Mouse (Mus musculus): ENCODE data around the gene Zfp108. TPM values are rescaled to one million over a fixed set of nuclear protein-coding genes. Genes with fewer than 3 reads are reported as not detected.
A peak's percentile ranks its signal among the peaks of the same experiment; 100 is the strongest.

The Zfp108 gene
- polyA plus RNA-seq (2014; fragmentation: Nextera tagmentation; extraction: Ambion mirVana), result 7.1 TPM in 2 replicates

- peak within 1 kb of the TSS; percentile 53 for H3K4me3 ChIP-seq (replicated peaks; ENCODE audit: low read length)
- H3K9ac ChIP-seq, result peak within 1 kb of the TSS; percentile 68
- peak; percentile 94 for DNase-seq (ENCODE audit: low spot score)
- ATAC-seq (ENCODE audit: low FRiP score), result peak; percentile 92
- no peaks in the 10 kb centered on the region for H3K9me3 ChIP-seq (ENCODE audit: control insufficient read depth, low read length)
- H3K4me1 ChIP-seq (replicated peaks; ENCODE audit: control insufficient read depth, insufficient read depth, low read length), result peaks cover 7% of the 10 kb centered on the region; the same call in 1 of the 2 replicates
- H3K36me3 ChIP-seq (replicated peaks; ENCODE audit: control insufficient read depth, insufficient read depth), result peaks cover 3% of the 10 kb centered on the region; the same call in 1 of the 2 replicates
- H3K27ac ChIP-seq, result 0 out of 2 replicates have a peak within 1 kb of the TSS, but pooled peaks have one; percentile 43
- 20% methylated on average over 21 of the region's 21 CpGs for WGBS
- H3K27me3 ChIP-seq (ENCODE audit: control insufficient read depth, insufficient read depth, low read length), result no peaks in the 10 kb centered on the region
- peak within 1 kb of the TSS; percentile 75 for H3K4me2 ChIP-seq (replicated peaks)
Measured at GRCm38 (mm10) chr7:24254633-24255474, at the start of gene Zfp108. Gene Zfp108 (plus strand): TSS chr7:24254794.

GRCm38 (mm10) chr7:24207488-24208261 is 46.9 kb upstream of the Zfp108 start:
- Histone ChIP-seq H3K4me1 (replicated peaks; ENCODE audit: control insufficient read depth, insufficient read depth, low read length) (0 out of 2 replicates have a peak, but pooled peaks cover 3% of the 10 kb centered on the region), H3K27me3 (ENCODE audit: control insufficient read depth, insufficient read depth, low read length) (no peaks in the 10 kb centered on the region), H3K27ac (no peak overlapping the region), H3K4me3 (replicated peaks; ENCODE audit: low read length) (peak overlapping the region; percentile 57), H3K9me3 (ENCODE audit: control insufficient read depth, low read length) (no peaks in the 10 kb centered on the region), H3K36me3 (replicated peaks; ENCODE audit: control insufficient read depth, insufficient read depth) (peaks cover 25% of the 10 kb centered on the region), H3K9ac (peak overlapping the region; percentile 79), H3K4me2 (replicated peaks) (peak overlapping the region; percentile 65)
- ATAC-seq (ENCODE audit: low FRiP score), result peak; percentile 90
- WGBS, result 13% methylated on average over 24 of the region's 24 CpGs
- DNase-seq (ENCODE audit: low spot score), result peak; percentile 87

- DNase-seq (ENCODE audit: low spot score) (no peak), ATAC-seq (ENCODE audit: low FRiP score) (peak; percentile 47; the same call in 1 of the 2 replicates)
- H3K4me2 ChIP-seq (replicated peaks), result peak overlapping the region; percentile 65
- H3K4me3 ChIP-seq (replicated peaks; ENCODE audit: low read length), result peak overlapping the region; percentile 57
- H3K27me3 ChIP-seq (ENCODE audit: control insufficient read depth, insufficient read depth, low read length), result no peaks in the 10 kb centered on the region
- H3K9me3 ChIP-seq (ENCODE audit: control insufficient read depth, low read length), result no peaks in the 10 kb centered on the region
- H3K36me3 ChIP-seq (replicated peaks; ENCODE audit: control insufficient read depth, insufficient read depth), result peaks cover 21% of the 10 kb centered on the region
- H3K9ac ChIP-seq, result no peak overlapping the region
- no peak overlapping the region for H3K27ac ChIP-seq
- WGBS, result 61% methylated on average over 7 of the region's 7 CpGs
- 0 out of 2 replicates have a peak, but pooled peaks cover 3% of the 10 kb centered on the region for H3K4me1 ChIP-seq (replicated peaks; ENCODE audit: control insufficient read depth, insufficient read depth, low read length)
Measured at GRCm38 (mm10) chr7:24208282-24208886, 46.2 kb upstream of the Zfp108 start.

- Histone ChIP-seq H3K9me3 (ENCODE audit: control insufficient read depth, low read length) (no peaks in the 10 kb centered on the region), H3K27me3 (ENCODE audit: control insufficient read depth, insufficient read depth, low read length) (no peaks in the 10 kb centered on the region), H3K4me2 (replicated peaks) (no peak overlapping the region), H3K27ac (no peak overlapping the region), H3K9ac (no peak overlapping the region), H3K4me3 (replicated peaks; ENCODE audit: low read length) (no peak overlapping the region), H3K36me3 (replicated peaks; ENCODE audit: control insufficient read depth, insufficient read depth) (peaks cover 5% of the 10 kb centered on the region), H3K4me1 (replicated peaks; ENCODE audit: control insufficient read depth, insufficient read depth, low read length) (0 out of 2 replicates have a peak, but pooled peaks cover 3% of the 10 kb centered on the region)
- ATAC-seq (ENCODE audit: low FRiP score) (no peak), DNase-seq (ENCODE audit: low spot score) (no peak)
- WGBS, result 76% methylated on average over 2 of the region's 2 CpGs
Measured at GRCm38 (mm10) chr7:24210296-24210695, 44.3 kb upstream of the Zfp108 start.

GRCm38 (mm10) chr7:24211343-24211742 is 43.3 kb upstream of the Zfp108 start, which contains the start of gene Zfp111:
Gene Zfp111 (minus strand): TSS chr7:24211443.
- H3K4me3 ChIP-seq (replicated peaks; ENCODE audit: low read length), result no peak within 1 kb of the TSS
- ATAC-seq (ENCODE audit: low FRiP score), result no peak
- no peak within 1 kb of the TSS for H3K27ac ChIP-seq
- H3K9ac ChIP-seq, result no peak within 1 kb of the TSS
- H3K4me1 ChIP-seq (replicated peaks; ENCODE audit: control insufficient read depth, insufficient read depth, low read length), result 0 out of 2 replicates have a peak, but pooled peaks cover 3% of the 10 kb centered on the region
- WGBS, result 83% methylated on average over 5 of the region's 5 CpGs
- DNase-seq (ENCODE audit: low spot score), result no peak
- 0 out of 2 replicates have a peak, but pooled peaks cover 1% of the 10 kb centered on the region for H3K9me3 ChIP-seq (ENCODE audit: control insufficient read depth, low read length)
- no peaks in the 10 kb centered on the region for H3K27me3 ChIP-seq (ENCODE audit: control insufficient read depth, insufficient read depth, low read length)
- no peak within 1 kb of the TSS for H3K4me2 ChIP-seq (replicated peaks)
- H3K36me3 ChIP-seq (replicated peaks; ENCODE audit: control insufficient read depth, insufficient read depth), result no peaks in the 10 kb centered on the region

GRCm38 (mm10) chr7:24237040-24237791 is 17.4 kb upstream of the Zfp108 start, which contains the start of gene Zfp109:
Gene Zfp109 (minus strand): TSS chr7:24237560.
- H3K4me2 ChIP-seq (replicated peaks), result peak within 1 kb of the TSS; percentile 55
- H3K4me1 ChIP-seq (replicated peaks; ENCODE audit: control insufficient read depth, insufficient read depth, low read length), result peaks cover 6% of the 10 kb centered on the region
- no peak within 1 kb of the TSS for H3K27ac ChIP-seq
- peak within 1 kb of the TSS; percentile 74 for H3K9ac ChIP-seq
- WGBS, result 6% methylated on average over 28 of the region's 28 CpGs
- H3K9me3 ChIP-seq (ENCODE audit: control insufficient read depth, low read length), result no peaks in the 10 kb centered on the region
- H3K4me3 ChIP-seq (replicated peaks; ENCODE audit: low read length), result peak within 1 kb of the TSS; percentile 68
- H3K27me3 ChIP-seq (ENCODE audit: control insufficient read depth, insufficient read depth, low read length), result 0 out of 2 replicates have a peak, but pooled peaks cover 5% of the 10 kb centered on the region
- ATAC-seq (ENCODE audit: low FRiP score), result peak; percentile 92
- DNase-seq (ENCODE audit: low spot score), result peak; percentile 71
- H3K36me3 ChIP-seq (replicated peaks; ENCODE audit: control insufficient read depth, insufficient read depth), result peaks cover 14% of the 10 kb centered on the region; the same call in 1 of the 2 replicates

DNA sequence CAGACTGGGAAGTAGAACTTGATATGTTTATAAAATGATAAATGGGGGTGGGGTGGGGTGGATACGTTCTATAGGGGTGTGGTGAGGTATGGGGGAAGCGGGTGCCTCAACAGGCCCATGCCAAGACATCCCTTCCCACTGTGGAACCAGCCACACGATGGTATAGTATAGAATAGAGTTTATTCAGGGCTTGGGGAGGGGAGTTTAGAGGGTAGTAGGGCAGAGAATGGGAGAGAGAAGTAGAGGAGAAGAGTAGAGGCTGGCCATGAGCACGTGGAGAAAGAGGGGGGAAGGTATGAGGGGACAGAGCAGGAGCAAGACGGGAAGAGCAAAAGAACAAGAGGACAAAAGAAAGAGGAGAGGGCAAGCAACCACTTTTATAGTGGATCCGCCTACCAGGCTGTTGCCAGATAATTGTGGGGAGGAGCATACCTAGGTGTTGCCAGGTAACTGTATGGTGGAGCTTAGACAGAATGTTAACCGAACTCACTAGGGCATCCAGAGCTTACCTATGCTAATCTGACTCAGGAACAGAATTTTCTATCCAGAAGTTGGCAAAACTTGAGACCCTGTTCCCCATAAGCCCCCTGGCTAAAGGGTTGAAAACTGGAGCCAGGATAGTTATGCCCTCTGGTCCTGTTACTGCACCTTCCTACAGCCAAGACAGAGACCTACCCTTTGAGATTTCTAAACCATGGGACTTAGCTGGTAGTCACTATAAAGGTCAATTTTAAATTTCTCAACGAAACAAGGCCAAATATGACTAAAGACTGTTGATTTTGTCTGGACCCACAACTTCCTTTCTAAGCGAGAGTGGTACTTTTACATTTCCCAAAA is 597 bp upstream of the Zfp108 start:
- Histone ChIP-seq H3K27ac (0 out of 2 replicates have a peak overlapping the region, but pooled peaks have one; percentile 43), H3K9ac (peak overlapping the region; percentile 68; the same call in 1 of the 2 replicates)
- 62% methylated on average over 9 of the region's 9 CpGs for WGBS

More for the DNA sequence above, 597 bp upstream of the Zfp108 start:
- ATAC-seq (ENCODE audit: low FRiP score) (peak; percentile 64; the same call in 1 of the 2 replicates), DNase-seq (ENCODE audit: low spot score) (no peak)
- Histone ChIP-seq H3K27me3 (ENCODE audit: control insufficient read depth, insufficient read depth, low read length) (no peaks in the 10 kb centered on the region), H3K4me1 (replicated peaks; ENCODE audit: control insufficient read depth, insufficient read depth, low read length) (peaks cover 7% of the 10 kb centered on the region; the same call in 1 of the 2 replicates), H3K4me2 (replicated peaks) (peak overlapping the region; percentile 75), H3K4me3 (replicated peaks; ENCODE audit: low read length) (peak overlapping the region; percentile 53), H3K36me3 (replicated peaks; ENCODE audit: control insufficient read depth, insufficient read depth) (no peaks in the 10 kb centered on the region), H3K9me3 (ENCODE audit: control insufficient read depth, low read length) (no peaks in the 10 kb centered on the region)
